Mouse (Mus musculus): ENCODE data around the gene Nnmt. TPM values are rescaled to one million over a fixed set of nuclear protein-coding genes. Genes with fewer than 3 reads are reported as not detected.

Nnmt gene
- 37.8 and 48.9 TPM in 2 replicates for polyA plus RNA-seq (2011; ENCODE audit: insufficient read length, low read depth, missing spikeins)

DNA sequence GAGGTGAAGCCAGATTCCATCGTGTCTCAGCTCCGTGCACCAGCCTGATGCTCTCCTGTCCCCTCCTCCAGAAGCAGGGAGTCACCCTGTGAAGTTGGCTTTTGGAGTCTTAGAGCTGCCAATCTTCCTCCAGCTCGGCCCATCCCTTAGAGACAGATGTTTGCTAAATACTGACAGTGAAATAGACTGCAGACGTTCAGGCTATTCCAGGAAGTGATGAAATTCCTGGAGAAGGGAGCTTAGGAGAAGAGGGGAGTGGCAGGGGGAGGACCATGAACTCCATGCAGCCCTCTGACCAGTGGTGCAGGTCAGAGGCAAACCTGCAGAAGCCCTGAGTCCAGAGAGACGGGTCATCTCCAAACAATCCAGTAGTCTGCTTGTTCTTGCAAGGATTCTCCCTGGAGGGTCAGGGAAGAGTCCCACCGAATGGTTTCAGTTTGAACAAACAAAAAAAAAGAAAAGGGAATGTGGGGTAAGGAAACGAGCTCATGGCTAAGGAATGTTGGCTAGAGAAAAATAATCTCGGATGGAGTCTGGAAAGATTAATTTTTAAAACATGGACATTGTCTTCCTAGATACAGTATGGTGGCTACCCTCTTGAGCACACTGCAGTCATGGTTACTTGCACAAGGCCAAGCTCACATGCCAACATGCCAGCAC lies at the start of gene Nnmt:
Nnmt (minus strand) TSS at position 215 of the 660 bp plus-strand sequence.
- H3K27ac ChIP-seq (ENCODE audit: insufficient read depth, low read length) = peak within 1 kb of the TSS; percentile 82
- H3K4me3 ChIP-seq (ENCODE audit: insufficient read depth, low read length) = peak within 1 kb of the TSS; percentile 25
- TF ChIP-seq POLR2A (IDR thresholded peaks at IDR 0.05; ENCODE audit: low read depth, low read length) (peak; percentile 76), CTCF (IDR thresholded peaks at IDR 0.05; ENCODE audit: borderline replicate concordance, insufficient read depth, low read length) (no peak)

DNA sequence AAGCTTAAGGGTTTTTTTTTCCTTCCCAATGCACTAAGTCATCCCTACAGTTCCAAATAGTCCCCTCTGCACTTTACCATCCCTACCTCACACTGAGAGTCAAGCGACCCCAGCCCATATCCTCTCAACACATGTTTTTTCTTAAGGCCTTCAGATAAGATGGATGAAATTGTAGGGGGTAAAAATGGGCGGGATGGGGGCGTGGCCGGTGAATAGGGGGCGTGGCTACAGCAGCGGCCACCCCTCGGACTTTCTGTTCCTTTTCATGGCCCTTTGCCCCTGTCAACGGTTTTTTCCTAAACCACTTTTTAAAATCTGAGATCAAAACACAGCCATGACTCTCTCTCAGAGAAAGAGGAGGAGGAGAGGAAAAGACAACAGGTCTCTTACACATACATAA lies 49.8 kb upstream of the Nnmt start:
- TF ChIP-seq POLR2A (IDR thresholded peaks at IDR 0.05; ENCODE audit: low read depth, low read length) (no peak), CTCF (IDR thresholded peaks at IDR 0.05; ENCODE audit: borderline replicate concordance, insufficient read depth, low read length) (no peak)
- no peak overlapping the region for H3K4me3 ChIP-seq (ENCODE audit: insufficient read depth, low read length)
- H3K4me1 ChIP-seq (ENCODE audit: control insufficient read depth, insufficient read depth, low read length) = no peaks in the 10 kb centered on the region

More for the DNA sequence above, at the start of gene Nnmt:
- peaks cover 2% of the 10 kb centered on the region for H3K4me1 ChIP-seq (ENCODE audit: control insufficient read depth, insufficient read depth, low read length)

DNA sequence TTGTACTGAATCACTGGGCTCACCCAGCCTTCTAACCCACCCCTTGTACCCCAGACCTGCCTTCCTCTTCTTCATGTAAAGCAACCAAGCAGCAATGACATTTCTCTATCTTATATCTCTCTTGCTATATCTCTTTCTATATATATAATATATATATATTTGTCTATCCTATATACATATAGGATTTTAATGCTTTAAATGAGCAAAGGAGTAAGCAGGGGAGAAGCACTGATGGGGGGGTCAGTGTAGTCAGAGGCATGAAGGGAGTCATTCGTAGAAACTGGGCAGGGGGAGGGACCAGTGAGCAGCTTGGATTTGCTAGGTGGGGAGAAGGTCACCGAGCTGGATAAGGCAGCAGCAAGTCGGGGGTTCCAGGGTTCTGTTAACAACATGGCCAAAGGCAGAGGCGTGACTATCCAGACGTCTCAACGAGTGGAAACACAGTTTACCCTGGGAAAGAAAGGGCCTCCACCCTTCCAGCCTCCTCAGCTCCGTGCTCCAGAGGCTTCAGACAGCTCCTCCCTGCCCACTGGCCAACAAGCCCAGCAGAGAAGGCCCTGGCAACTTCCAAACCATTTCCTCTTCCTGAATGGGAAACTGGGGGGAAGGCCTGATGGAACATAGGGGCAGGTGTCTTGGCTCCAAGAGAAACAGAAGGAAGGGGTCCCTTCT lies 48.6 kb upstream of the Nnmt start:
- TF ChIP-seq CTCF (IDR thresholded peaks at IDR 0.05; ENCODE audit: borderline replicate concordance, insufficient read depth, low read length) = no peak
- TF ChIP-seq POLR2A (IDR thresholded peaks at IDR 0.05; ENCODE audit: low read depth, low read length) = no peak
- no peaks in the 10 kb centered on the region for H3K4me1 ChIP-seq (ENCODE audit: control insufficient read depth, insufficient read depth, low read length)
- H3K27ac ChIP-seq (ENCODE audit: insufficient read depth, low read length) = no peak overlapping the region
- H3K4me3 ChIP-seq (ENCODE audit: insufficient read depth, low read length) = no peak overlapping the region

More for the DNA sequence above, 49.8 kb upstream of the Nnmt start:
- no peak overlapping the region for H3K27ac ChIP-seq (ENCODE audit: insufficient read depth, low read length)

DNA sequence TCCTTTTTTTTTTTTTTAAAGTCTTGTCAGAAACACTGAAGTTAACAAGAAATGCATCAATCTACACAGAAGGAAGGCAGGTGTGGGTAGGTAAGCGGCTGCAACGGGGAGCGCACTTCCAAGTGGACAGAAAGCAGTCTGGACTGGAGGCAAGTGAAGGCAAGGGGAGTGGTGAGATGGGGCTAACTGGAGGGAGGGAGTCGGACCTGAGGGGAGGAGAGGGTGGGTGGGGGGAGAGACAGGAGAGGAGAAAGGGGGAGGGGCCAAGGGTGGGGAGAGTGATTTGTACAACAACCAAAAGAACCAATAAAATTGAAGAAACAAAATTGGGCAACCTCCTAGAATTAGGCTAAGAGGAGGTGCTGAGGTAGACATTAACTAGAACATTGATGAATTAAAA lies 47.1 kb upstream of the Nnmt start:
- no peaks in the 10 kb centered on the region for H3K4me1 ChIP-seq (ENCODE audit: control insufficient read depth, insufficient read depth, low read length)
- TF ChIP-seq CTCF (IDR thresholded peaks at IDR 0.05; ENCODE audit: borderline replicate concordance, insufficient read depth, low read length) = no peak
- no peak for TF ChIP-seq POLR2A (IDR thresholded peaks at IDR 0.05; ENCODE audit: low read depth, low read length)
- H3K27ac ChIP-seq (ENCODE audit: insufficient read depth, low read length) = no peak overlapping the region
- no peak overlapping the region for H3K4me3 ChIP-seq (ENCODE audit: insufficient read depth, low read length)

DNA sequence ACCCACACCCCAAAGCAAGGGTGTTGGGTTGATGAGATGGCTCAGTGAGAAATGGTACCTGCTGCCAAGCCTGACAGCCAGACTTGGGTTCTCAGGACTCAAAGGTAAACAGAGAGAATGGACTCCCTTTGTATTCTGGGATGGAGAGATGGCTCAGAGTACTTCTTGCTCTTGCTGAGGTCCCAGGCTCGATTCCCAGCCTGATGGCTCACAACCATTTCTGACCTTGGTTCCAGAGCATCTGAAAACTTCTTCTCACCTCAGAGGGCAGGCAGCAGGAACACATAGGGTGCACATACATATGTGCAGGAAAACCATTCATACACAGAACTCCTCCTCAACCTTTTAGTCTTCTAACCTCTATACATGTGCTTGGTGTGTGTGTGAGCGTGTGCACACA lies 45.9 kb upstream of the Nnmt start:
- no peak overlapping the region for H3K4me3 ChIP-seq (ENCODE audit: insufficient read depth, low read length)
- H3K4me1 ChIP-seq (ENCODE audit: control insufficient read depth, insufficient read depth, low read length) = no peaks in the 10 kb centered on the region
- TF ChIP-seq CTCF (IDR thresholded peaks at IDR 0.05; ENCODE audit: borderline replicate concordance, insufficient read depth, low read length) (no peak), POLR2A (IDR thresholded peaks at IDR 0.05; ENCODE audit: low read depth, low read length) (no peak)
- H3K27ac ChIP-seq (ENCODE audit: insufficient read depth, low read length) = no peak overlapping the region

DNA sequence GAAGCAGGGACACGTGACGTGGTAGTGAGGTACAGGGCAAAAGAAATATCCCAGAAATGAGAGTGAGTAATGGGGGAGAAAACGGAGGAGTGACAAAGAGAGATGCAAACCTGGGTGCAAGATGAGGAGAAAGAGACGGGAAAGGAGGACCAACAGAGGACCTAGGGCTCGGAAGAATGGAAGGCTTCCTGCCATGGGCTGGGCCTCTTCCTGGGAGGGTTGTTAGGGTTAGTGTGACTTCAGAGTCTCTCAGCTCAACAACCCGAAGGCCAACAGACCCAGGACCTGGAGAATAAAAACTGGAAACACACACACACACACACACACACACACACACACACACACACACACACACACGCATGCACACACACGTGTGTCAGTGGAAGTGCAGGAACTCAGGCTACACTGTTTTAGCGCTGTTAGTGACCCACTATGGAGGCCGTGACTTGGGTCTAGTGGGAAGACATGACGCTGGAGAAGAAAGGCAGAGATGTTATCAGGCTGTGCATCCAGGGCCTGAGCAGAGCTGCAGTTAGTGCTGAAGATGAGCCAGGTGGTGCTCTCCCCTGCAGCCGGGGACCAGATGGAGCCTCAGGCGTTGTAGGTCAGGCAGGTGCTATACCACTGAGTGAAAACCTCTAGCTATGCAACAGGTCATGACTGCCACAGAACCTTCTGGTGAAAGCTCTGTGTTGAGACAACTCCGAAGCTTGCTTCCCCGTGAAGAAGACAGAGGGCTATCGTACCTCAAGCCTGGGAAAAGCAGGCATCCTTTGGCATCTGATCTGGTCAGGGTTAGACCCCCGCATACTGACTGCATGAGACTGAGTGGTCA lies 45.1 kb upstream of the Nnmt start:
- TF ChIP-seq POLR2A (IDR thresholded peaks at IDR 0.05; ENCODE audit: low read depth, low read length) (no peak), CTCF (IDR thresholded peaks at IDR 0.05; ENCODE audit: borderline replicate concordance, insufficient read depth, low read length) (no peak)
- Histone ChIP-seq H3K4me3 (ENCODE audit: insufficient read depth, low read length) (no peak overlapping the region), H3K4me1 (ENCODE audit: control insufficient read depth, insufficient read depth, low read length) (no peaks in the 10 kb centered on the region), H3K27ac (ENCODE audit: insufficient read depth, low read length) (no peak overlapping the region)

DNA sequence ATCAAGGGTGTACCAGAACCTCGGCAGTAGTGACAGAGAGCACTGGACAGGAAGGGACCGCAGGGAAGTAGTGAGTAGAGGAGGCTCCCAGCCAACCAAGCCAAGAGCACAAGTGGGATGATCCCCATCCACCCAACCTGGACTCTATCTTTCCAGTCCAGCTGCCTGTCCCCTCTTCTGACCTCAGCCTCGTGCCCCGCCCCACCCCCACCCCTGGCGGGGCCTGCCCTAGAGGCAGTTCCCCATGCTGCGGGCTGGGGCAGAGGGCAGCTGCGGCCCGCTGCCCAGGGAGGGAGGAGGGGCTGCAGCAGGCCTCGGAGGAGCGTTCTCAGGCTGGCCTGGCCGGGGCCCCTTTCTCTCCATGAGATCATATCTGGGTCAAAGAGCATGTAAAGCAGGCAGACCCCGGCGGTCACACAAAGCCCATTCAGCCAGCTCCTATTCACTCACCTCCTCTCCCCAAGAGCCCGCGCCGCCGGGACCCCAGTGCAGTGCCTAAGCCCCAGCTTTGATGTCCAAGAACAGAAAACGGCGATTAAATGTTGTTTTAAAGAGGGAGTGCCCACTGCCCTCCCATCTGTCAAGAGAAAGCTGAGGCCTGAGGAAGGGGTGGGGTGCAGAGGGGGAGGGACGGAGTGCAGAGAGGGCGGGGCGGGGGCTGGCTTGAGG lies 44.3 kb upstream of the Nnmt start:
- H3K27ac ChIP-seq (ENCODE audit: insufficient read depth, low read length) = no peak overlapping the region
- H3K4me1 ChIP-seq (ENCODE audit: control insufficient read depth, insufficient read depth, low read length) = no peaks in the 10 kb centered on the region

DNA sequence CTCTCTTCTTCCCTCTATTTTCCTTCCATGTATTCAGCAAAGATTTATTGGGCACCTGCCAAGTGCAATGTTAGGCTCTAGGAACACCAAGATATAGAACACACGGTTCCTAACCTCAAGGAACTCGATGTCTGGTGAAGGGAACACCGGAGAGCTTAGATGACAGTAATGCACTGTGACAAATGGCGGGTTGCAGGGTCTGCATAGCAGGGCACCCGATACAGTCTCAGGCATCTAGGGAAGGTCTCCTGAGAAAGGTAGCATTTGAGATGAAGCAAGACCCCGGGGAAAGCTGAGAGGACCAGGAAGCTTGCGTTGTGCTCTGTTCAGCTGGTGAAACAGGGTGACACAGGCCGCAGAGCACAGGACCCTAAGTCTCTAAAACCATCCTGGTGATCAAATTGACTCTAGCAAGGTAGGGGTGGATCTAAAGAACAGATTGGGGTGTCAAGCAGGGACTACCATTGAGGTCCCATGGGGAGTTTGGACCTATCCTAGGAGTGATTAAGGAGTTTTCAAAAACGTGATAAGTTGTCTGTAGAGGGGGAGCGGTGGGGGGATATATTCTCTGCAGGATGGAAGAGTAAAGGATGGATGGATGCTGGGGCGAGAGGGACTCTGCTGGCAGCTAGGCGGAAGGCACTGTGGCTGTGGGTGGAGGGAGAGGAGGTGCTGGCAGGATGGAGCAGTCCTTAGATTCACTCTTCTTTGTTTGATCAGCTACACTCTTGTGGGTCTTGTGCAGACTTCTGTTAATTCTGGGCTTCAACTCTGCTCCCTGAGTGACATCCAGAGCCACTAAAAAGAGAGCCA lies 43.5 kb upstream of the Nnmt start:
- Histone ChIP-seq H3K27ac (ENCODE audit: insufficient read depth, low read length) (no peak overlapping the region), H3K4me3 (ENCODE audit: insufficient read depth, low read length) (no peak overlapping the region), H3K4me1 (ENCODE audit: control insufficient read depth, insufficient read depth, low read length) (no peaks in the 10 kb centered on the region)
- TF ChIP-seq POLR2A (IDR thresholded peaks at IDR 0.05; ENCODE audit: low read depth, low read length) = no peak
- TF ChIP-seq CTCF (IDR thresholded peaks at IDR 0.05; ENCODE audit: borderline replicate concordance, insufficient read depth, low read length) = no peak

More for the DNA sequence above, 44.3 kb upstream of the Nnmt start:
- H3K4me3 ChIP-seq (ENCODE audit: insufficient read depth, low read length) = no peak overlapping the region
- TF ChIP-seq CTCF (IDR thresholded peaks at IDR 0.05; ENCODE audit: borderline replicate concordance, insufficient read depth, low read length) (no peak), POLR2A (IDR thresholded peaks at IDR 0.05; ENCODE audit: low read depth, low read length) (no peak)
